Mouse (Mus musculus) adrenal gland, postnatal 36 days (tissue): ENCODE measurements around the gene Coq8a. TPM values are rescaled to one million over a fixed set of nuclear protein-coding genes. Genes with fewer than 3 reads are reported as not detected.
A peak's percentile ranks its signal among the peaks of the same experiment; 100 is the strongest.

Experiments used
- DNase-seq, 2 experiments: peaks; one replicate each; pipeline ENCODE4 v3.0.0; 2021; ENCODE audit warnings: mixed read lengths in 1 of 2
- total RNA-seq, 2 experiments: library from RNA; stranded (reverse); gene quantifications; 2 replicates each; pipeline ENCODE4 v1.2.3; 2021

The Coq8a gene
- total RNA-seq, 2 experiments from 2014 or later: 284 to 434 TPM

GRCm38 (mm10) chr1:180199715-180200050 is 281 bp upstream of the Coq8a start:
- DNase-seq: no peak

- DNase-seq: no peak
These were observed 1.4 kb downstream of the Coq8a start for GRCm38 (mm10) chr1:180197956-180198355.

- peak in 1 of 2 experiments; percentile 60 for DNase-seq
These were observed 2.9 kb downstream of the Coq8a start for GRCm38 (mm10) chr1:180196508-180196907.

GRCm38 (mm10) chr1:180195703-180196381 is 3.6 kb downstream of the Coq8a start:
- DNase-seq: peak; percentile 99

- peak; percentile 67 to 73 for DNase-seq
These were observed 4.5 kb downstream of the Coq8a start for GRCm38 (mm10) chr1:180194781-180195471.

- no peak for DNase-seq
These were observed 5.4 kb downstream of the Coq8a start for GRCm38 (mm10) chr1:180194048-180194447.

GRCm38 (mm10) chr1:180193391-180193935 is 5.9 kb downstream of the Coq8a start:
- DNase-seq: no peak

- no peak for DNase-seq
These were observed 6.5 kb downstream of the Coq8a start for GRCm38 (mm10) chr1:180192866-180193265.

- DNase-seq: no peak
These were observed 7.7 kb downstream of the Coq8a start for GRCm38 (mm10) chr1:180191651-180192220.

GRCm38 (mm10) chr1:180191112-180191511 is 8.3 kb downstream of the Coq8a start:
- DNase-seq: no peak

GRCm38 (mm10) chr1:180188951-180189350 is 10.5 kb downstream of the Coq8a start:
- DNase-seq: no peak

GRCm38 (mm10) chr1:180186371-180186770 is 13.0 kb downstream of the Coq8a start:
- no peak for DNase-seq

GRCm38 (mm10) chr1:180185877-180186276 is 13.5 kb downstream of the Coq8a start:
- DNase-seq: no peak

GRCm38 (mm10) chr1:180184768-180185167 is 14.6 kb downstream of the Coq8a start:
- no peak for DNase-seq

- DNase-seq: no peak
These were observed 15.8 kb downstream of the Coq8a start for GRCm38 (mm10) chr1:180183525-180184159.

GRCm38 (mm10) chr1:180182731-180183130 is 16.7 kb downstream of the Coq8a start:
- DNase-seq: no peak

GRCm38 (mm10) chr1:180181966-180182319 is 17.5 kb downstream of the Coq8a start:
- DNase-seq: no peak

- DNase-seq: no peak
These were observed 18.0 kb downstream of the Coq8a start for GRCm38 (mm10) chr1:180181304-180181965.

GRCm38 (mm10) chr1:180179840-180180239 is 19.6 kb downstream of the Coq8a start:
- peak in 1 of 2 experiments; percentile 39 for DNase-seq

- DNase-seq: no peak
These were observed 20.3 kb downstream of the Coq8a start for GRCm38 (mm10) chr1:180179100-180179499.

- no peak for DNase-seq
These were observed 21.1 kb downstream of the Coq8a start for GRCm38 (mm10) chr1:180178340-180178739.

GRCm38 (mm10) chr1:180176784-180177183 is 22.6 kb downstream of the Coq8a start:
- DNase-seq: no peak
